ENCODE assay signal across 14 mouse cellular contexts in the genomic region with DNA sequence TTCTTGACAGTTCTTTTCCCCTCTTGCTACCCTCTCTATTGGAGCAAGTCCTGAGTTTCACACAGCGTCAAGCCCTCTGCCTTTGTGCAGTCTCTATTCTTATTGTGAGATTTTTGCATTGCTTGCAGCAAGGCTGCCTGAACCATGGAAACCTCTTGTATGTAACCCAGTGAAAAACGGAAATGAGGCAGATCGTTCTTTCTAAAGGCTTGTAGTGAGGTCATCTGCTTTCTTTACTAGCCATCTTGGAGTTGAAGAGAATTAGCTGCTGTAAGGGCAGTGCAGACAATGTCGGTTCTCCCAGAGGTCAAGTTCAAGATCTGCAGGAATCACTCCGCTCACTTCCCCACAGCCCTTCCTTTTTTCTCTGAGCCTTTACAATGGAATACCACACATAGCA. TPM values are rescaled to one million over a fixed set of nuclear protein-coding genes. Genes with fewer than 3 reads are reported as not detected.
A peak's percentile ranks its signal among the peaks of the same experiment; 100 is the strongest.
DNase-seq lines count a peak whose midpoint lies in the region; ATAC-seq lines count a peak whose summit lies in the region.
"Had no signal": no experiment of that assay in that cellular context is flagged by ENCODE, and none has a peak within 500 bp of the region (broad histone marks: within the 10 kb centered on the region; RNA-seq: fewer than 3 reads in every experiment).

No protein-coding gene starts in this region.

- H3K4me2 ChIP-seq in hindbrain, embryonic 11.5 days (replicated peaks; ENCODE audit: low read depth, low read length), result no peak overlapping the region
- H3K4me2 ChIP-seq in midbrain, embryonic 14.5 days (ENCODE audit: low read length), result no peak overlapping the region
- H3K4me2 ChIP-seq: kidney, embryonic 15.5 days; liver, embryonic 12.5 days had no signal

- H3K27me3 ChIP-seq in hindbrain, embryonic 11.5 days (ENCODE audit: control insufficient read depth, insufficient read depth, low read length), result no peaks in the 10 kb centered on the region; the same call in 1 of the 2 replicates
- peaks cover 31% of the 10 kb centered on the region for H3K27me3 ChIP-seq in midbrain, embryonic 14.5 days (ENCODE audit: control insufficient read depth, insufficient read depth, low read length)
- H3K27me3 ChIP-seq: kidney, embryonic 15.5 days; liver, embryonic 12.5 days had no signal

- WGBS in hindbrain, embryonic 11.5 days, result 24% methylated on average over 5 of the region's 5 CpGs
- 5% methylated on average over 5 of the region's 5 CpGs for WGBS in midbrain, embryonic 14.5 days

- ATAC-seq in frontal cortex, adult (ENCODE audit: low TSS enrichment), result peak; percentile 23; the same call in 1 of the 2 replicates
- peak; percentile 85 for ATAC-seq in hindbrain, embryonic 11.5 days (ENCODE audit: low FRiP score)
- ATAC-seq in midbrain, embryonic 14.5 days (ENCODE audit: low FRiP score, low TSS enrichment), result peak; percentile 44; the same call in 1 of the 2 replicates
- ATAC-seq: liver, embryonic 12.5 days had no signal

- DNase-seq in frontal cortex, postnatal 36 days (ENCODE audit: low spot score in 2 of 2), result no peak
- peak; percentile 69 for DNase-seq in embryo, embryonic 11 days
- DNase-seq in hindbrain, embryonic 11.5 days (ENCODE audit: low spot score), result peak; percentile 70
- DNase-seq in midbrain, embryonic 14.5 days, result peak; percentile 61
- DNase-seq in kidney, postnatal 25 days, result no peak
- DNase-seq in gastrocnemius, postnatal 25 days, result no peak
- no peak for DNase-seq in spleen, adult 18-20 months
- DNase-seq: heart, adult 18-20 months; heart, postnatal 36 days; lung, postnatal 36 days; thymus, postnatal 25 days had no signal

- H3K4me3 ChIP-seq in hindbrain, embryonic 11.5 days (ENCODE audit: low read depth, low read length), result no peak overlapping the region
- H3K4me3 ChIP-seq in midbrain, embryonic 14.5 days (replicated peaks; ENCODE audit: low read depth, low read length), result no peak overlapping the region
- H3K4me3 ChIP-seq: kidney, embryonic 15.5 days; liver, embryonic 12.5 days had no signal

- H3K9ac ChIP-seq in hindbrain, embryonic 11.5 days (ENCODE audit: low read depth, low read length), result no peak overlapping the region
- H3K9ac ChIP-seq in midbrain, embryonic 14.5 days (replicated peaks; ENCODE audit: low read length), result no peak overlapping the region
- H3K9ac ChIP-seq: kidney, embryonic 15.5 days; liver, embryonic 12.5 days had no signal

- H3K27ac ChIP-seq in hindbrain, embryonic 11.5 days (ENCODE audit: low read depth, low read length), result peak overlapping the region; percentile 54; the same call in 1 of the 2 replicates
- H3K27ac ChIP-seq in midbrain, embryonic 14.5 days (replicated peaks; ENCODE audit: low read depth, low read length), result no peak overlapping the region
- H3K27ac ChIP-seq: kidney, embryonic 15.5 days; liver, embryonic 12.5 days had no signal

- no peaks in the 10 kb centered on the region for H3K36me3 ChIP-seq in hindbrain, embryonic 11.5 days (ENCODE audit: control insufficient read depth, insufficient read depth, low read length)
- H3K36me3 ChIP-seq in midbrain, embryonic 14.5 days (ENCODE audit: control insufficient read depth, insufficient read depth, low read length), result no peaks in the 10 kb centered on the region
- H3K36me3 ChIP-seq: kidney, embryonic 15.5 days; liver, embryonic 12.5 days had no signal

- no peaks in the 10 kb centered on the region for H3K4me1 ChIP-seq in hindbrain, embryonic 11.5 days (replicated peaks; ENCODE audit: control insufficient read depth, insufficient read depth, low read length)
- no peaks in the 10 kb centered on the region for H3K4me1 ChIP-seq in midbrain, embryonic 14.5 days (ENCODE audit: control insufficient read depth, insufficient read depth, low read length)
- H3K4me1 ChIP-seq: kidney, embryonic 15.5 days; liver, embryonic 12.5 days had no signal

- no peaks in the 10 kb centered on the region for H3K9me3 ChIP-seq in hindbrain, embryonic 11.5 days (ENCODE audit: control insufficient read depth, low read length)
- H3K9me3 ChIP-seq in midbrain, embryonic 14.5 days (ENCODE audit: control insufficient read depth, low read length), result no peaks in the 10 kb centered on the region
- H3K9me3 ChIP-seq: kidney, embryonic 15.5 days; liver, embryonic 12.5 days had no signal

RNA-seq across cellular contexts. Expression of a gene that starts 34.5 kb away (rescaled TPM):
- 13.1 and 13.9 TPM in 2 replicates for polyA plus RNA-seq in hindbrain, embryonic 11.5 days (2014; fragmentation: Nextera tagmentation; extraction: Ambion mirVana)
- polyA plus RNA-seq in midbrain, embryonic 14.5 days (2014; fragmentation: Nextera tagmentation; extraction: Ambion mirVana), result 16.6 and 18.7 TPM in 2 replicates
- 10 to 100 TPM; 37.6 to 47.7 TPM for total RNA-seq in gastrocnemius, postnatal 25 days (2021)

RNA-seq across cellular contexts. Expression of a gene that starts 44.0 kb away (rescaled TPM):
- polyA plus RNA-seq in hindbrain, embryonic 11.5 days (2014; fragmentation: Nextera tagmentation; extraction: Ambion mirVana), result 1,341 and 1,349 TPM in 2 replicates
- 1,508 and 1,932 TPM in 2 replicates for polyA plus RNA-seq in midbrain, embryonic 14.5 days (2014; fragmentation: Nextera tagmentation; extraction: Ambion mirVana)
- not detected for total RNA-seq in gastrocnemius, postnatal 25 days (2021)

Comparison
In these comparisons a context has a peak if more than half of its experiments do, and no peak if none do; other contexts are left out.
1. ATAC-seq: peak in every context shown above with its lines; median percentile 85 in hindbrain, embryonic 11.5 days; 44 in midbrain, embryonic 14.5 days; 23 in frontal cortex, adult.
2. DNase-seq: peak in embryo, embryonic 11 days (single experiment), hindbrain, embryonic 11.5 days (single experiment) and midbrain, embryonic 14.5 days (single experiment); none in frontal cortex, postnatal 36 days (0 of 2), kidney, postnatal 25 days (0 of 2), gastrocnemius, postnatal 25 days (single experiment) and spleen, adult 18-20 months (0 of 2).